Mouse (Mus musculus): ENCODE results near the gene Zp1. TPM values are rescaled to one million over a fixed set of nuclear protein-coding genes. Genes with fewer than 3 reads are reported as not detected.

Zp1 gene
- polyA plus RNA-seq, 1 experiment from 2014 or later: not detected

GRCm38 (mm10) chr19:10869241-10869885 lies 51.1 kb downstream of the Zp1 start:
- ATAC-seq: peak; percentile 95
- Histone ChIP-seq H3K4me3 (replicated peaks) (peak overlapping the region; percentile 77), H3K36me3 (peaks cover 31% of the 10 kb centered on the region), H3K9me3 (no peaks in the 10 kb centered on the region), H3K4me1 (replicated peaks) (peaks cover 14% of the 10 kb centered on the region), H3K27me3 (replicated peaks) (no peaks in the 10 kb centered on the region), H3K9ac (peak overlapping the region; percentile 86), H3K4me2 (replicated peaks) (peak overlapping the region; percentile 85), H3K27ac (peak overlapping the region; percentile 76; the same call in 1 of the 2 replicates)
- under 1% methylated on average over 43 of the region's 43 CpGs for WGBS

- peak; percentile 40 for ATAC-seq
- 0 out of 2 replicates have a peak overlapping the region, but pooled peaks have one; percentile 22 for H3K27ac ChIP-seq
- no peaks in the 10 kb centered on the region for H3K27me3 ChIP-seq (replicated peaks)
- H3K36me3 ChIP-seq: peaks cover 30% of the 10 kb centered on the region
- peak overlapping the region; percentile 85 for H3K4me2 ChIP-seq (replicated peaks)
- H3K4me1 ChIP-seq (replicated peaks): peaks cover 14% of the 10 kb centered on the region
- H3K9ac ChIP-seq: peak overlapping the region; percentile 86
- whole genome bisulfite sequencing: under 1% methylated on average over 17 of the region's 17 CpGs
- H3K9me3 ChIP-seq: no peaks in the 10 kb centered on the region
- peak overlapping the region; percentile 77 for H3K4me3 ChIP-seq (replicated peaks)
Observed at GRCm38 (mm10) chr19:10868623-10869141, 51.8 kb downstream of the Zp1 start.

DNA sequence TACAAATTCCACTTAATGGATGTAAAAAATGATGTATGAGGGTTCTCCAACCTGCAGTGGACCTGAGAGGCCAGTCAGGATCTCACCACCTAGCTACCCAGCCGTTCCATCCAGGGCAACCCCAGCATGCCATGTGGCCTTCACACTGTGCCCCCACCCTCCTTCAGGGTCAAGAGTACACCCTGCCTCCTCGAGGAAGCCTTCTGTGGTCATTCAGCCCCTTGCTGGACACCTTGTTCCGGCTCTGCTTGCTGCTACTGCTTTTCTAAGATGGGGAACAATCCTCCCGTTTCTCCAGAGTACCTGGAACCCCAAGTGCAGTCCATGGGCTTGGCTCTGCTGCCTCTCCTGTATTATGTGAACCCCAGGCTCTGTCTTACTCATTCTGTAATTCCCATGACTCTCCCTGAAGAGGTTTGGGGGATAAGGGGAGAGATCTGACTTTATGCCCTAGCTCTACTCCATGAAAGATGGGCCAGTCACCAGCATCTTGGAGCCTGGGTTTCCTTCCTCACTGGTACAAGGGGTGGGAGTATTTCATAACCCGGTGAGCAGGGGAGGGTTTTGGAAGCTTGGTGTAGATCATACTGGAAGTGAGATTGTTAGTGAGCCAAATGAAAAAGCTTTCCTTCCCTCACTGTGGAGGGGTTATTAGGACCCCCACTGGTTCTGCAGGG lies 52.3 kb downstream of the Zp1 start:
- H3K4me2 ChIP-seq (replicated peaks): peak overlapping the region; percentile 85
- peak overlapping the region; percentile 86 for H3K9ac ChIP-seq
- ATAC-seq: 0 out of 2 replicates have a peak, but pooled peaks have one; percentile 1
- H3K9me3 ChIP-seq: no peaks in the 10 kb centered on the region
- H3K27ac ChIP-seq: no peak overlapping the region
- peak overlapping the region; percentile 77 for H3K4me3 ChIP-seq (replicated peaks)
- 24% methylated on average over 5 of the region's 5 CpGs for WGBS
- peaks cover 24% of the 10 kb centered on the region for H3K36me3 ChIP-seq
- H3K4me1 ChIP-seq (replicated peaks): peaks cover 14% of the 10 kb centered on the region
- no peaks in the 10 kb centered on the region for H3K27me3 ChIP-seq (replicated peaks)

DNA sequence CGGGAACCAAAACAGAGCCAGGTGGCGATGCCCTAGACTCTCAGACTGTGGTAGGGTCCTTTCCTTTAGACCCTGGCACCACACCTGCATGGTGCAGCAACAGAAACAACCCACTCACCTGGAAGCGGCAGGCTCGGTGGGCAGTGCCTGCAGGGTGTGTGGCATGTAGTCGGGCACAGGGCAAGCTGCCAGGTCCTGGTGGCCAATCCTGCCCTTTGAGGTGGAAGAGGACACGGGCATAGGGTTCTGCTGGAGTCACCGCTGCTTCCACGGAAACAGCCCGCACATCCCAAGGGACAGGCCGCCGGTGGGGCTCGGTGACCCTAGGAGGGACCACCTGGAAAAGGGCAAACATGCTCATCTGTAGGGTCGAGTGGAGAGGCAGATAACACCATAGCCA lies 54.1 kb downstream of the Zp1 start:
- Histone ChIP-seq H3K27ac (no peak overlapping the region), H3K9me3 (no peaks in the 10 kb centered on the region), H3K9ac (no peak overlapping the region), H3K4me1 (replicated peaks) (peaks cover 14% of the 10 kb centered on the region), H3K4me3 (replicated peaks) (no peak overlapping the region), H3K36me3 (peaks cover 27% of the 10 kb centered on the region), H3K27me3 (replicated peaks) (no peaks in the 10 kb centered on the region), H3K4me2 (replicated peaks) (no peak overlapping the region)
- WGBS: 95% methylated on average over 13 of the region's 13 CpGs
- no peak for ATAC-seq

Other genes with a start within 250 kb of the Zp1 start
- 0.39 and 0.61 TPM in 2 replicates for gene Pga5, start 242.6 kb downstream of the Zp1 start, polyA plus RNA-seq (2015; fragmentation: Nextera tagmentation; extraction: Ambion mirVana)
- 28.1 and 28.7 TPM in 2 replicates for gene Vps37c, start 231.9 kb downstream of the Zp1 start, polyA plus RNA-seq (2015; fragmentation: Nextera tagmentation; extraction: Ambion mirVana)
- gene Cd5, start 181.6 kb downstream of the Zp1 start, polyA plus RNA-seq (2015; fragmentation: Nextera tagmentation; extraction: Ambion mirVana): 0.10 and 0.13 TPM in 2 replicates
- gene Cd6, start 90.6 kb downstream of the Zp1 start, polyA plus RNA-seq (2015; fragmentation: Nextera tagmentation; extraction: Ambion mirVana): 0.19 and 0.57 TPM in 2 replicates
- gene Slc15a3, start 80.9 kb downstream of the Zp1 start, polyA plus RNA-seq (2015; fragmentation: Nextera tagmentation; extraction: Ambion mirVana): 0.30 and 0.65 TPM in 2 replicates
- 37.7 TPM in 2 replicates for gene Tmem132a, start 50.7 kb downstream of the Zp1 start, polyA plus RNA-seq (2015; fragmentation: Nextera tagmentation; extraction: Ambion mirVana)
- gene Tmem109, start 38.6 kb downstream of the Zp1 start, polyA plus RNA-seq (2015; fragmentation: Nextera tagmentation; extraction: Ambion mirVana): 75.4 and 80.6 TPM in 2 replicates
- gene Prpf19, start 25.4 kb downstream of the Zp1 start, polyA plus RNA-seq (2015; fragmentation: Nextera tagmentation; extraction: Ambion mirVana): 35.8 and 39.2 TPM in 2 replicates
- 0.05 and 0.06 TPM in 2 replicates for gene Ptgdr2, start 16.5 kb upstream of the Zp1 start, polyA plus RNA-seq (2015; fragmentation: Nextera tagmentation; extraction: Ambion mirVana)
- gene Ccdc86, start 28.6 kb upstream of the Zp1 start, polyA plus RNA-seq (2015; fragmentation: Nextera tagmentation; extraction: Ambion mirVana): 29.0 and 29.5 TPM in 2 replicates
- 37.4 and 51.1 TPM in 2 replicates for gene Ms4a10, start 54.0 kb upstream of the Zp1 start, polyA plus RNA-seq (2015; fragmentation: Nextera tagmentation; extraction: Ambion mirVana)
- 0.21 and 0.28 TPM in 2 replicates for gene Ms4a15, start 72.6 kb upstream of the Zp1 start, polyA plus RNA-seq (2015; fragmentation: Nextera tagmentation; extraction: Ambion mirVana)
- gene Ms4a18, start 97.4 kb upstream of the Zp1 start, polyA plus RNA-seq (2015; fragmentation: Nextera tagmentation; extraction: Ambion mirVana): 33.2 and 37.9 TPM in 2 replicates
- 21.8 and 23.7 TPM in 2 replicates for gene Ms4a8a, start 160.5 kb upstream of the Zp1 start, polyA plus RNA-seq (2015; fragmentation: Nextera tagmentation; extraction: Ambion mirVana)
- gene 1700017D01Rik, start 210.2 kb upstream of the Zp1 start, polyA plus RNA-seq (2015; fragmentation: Nextera tagmentation; extraction: Ambion mirVana): not detected in 2 replicates
- gene 1700025F22Rik, start 244.7 kb upstream of the Zp1 start, polyA plus RNA-seq (2015; fragmentation: Nextera tagmentation; extraction: Ambion mirVana): not detected in 2 replicates